Mouse (Mus musculus) kidney, adult 2 months (tissue): Measurements from ENCODE around the gene Nsg2. TPM values are rescaled to one million over a fixed set of nuclear protein-coding genes. Genes with fewer than 3 reads are reported as not detected.

Source experiments
- DNase-seq: peaks from one replicate; pipeline ENCODE4 v3.0.0; 2021
- H3K27ac ChIP-seq: fragments of 200-500 bp; 2 replicates; pipeline ENCODE4 v1.5.1; 2012; ENCODE audit warnings: low read depth, low read length, control low read depth, inconsistent platforms; ENCODE audit not compliant: insufficient read depth
- H3K27me3 ChIP-seq: fragments of 200-500 bp; replicated peaks from 2 replicates; pipeline ENCODE4 v1.6.1; 2012; ENCODE audit warnings: mild to moderate bottlenecking, moderate library complexity, low read length, inconsistent platforms; ENCODE audit not compliant: control insufficient read depth, insufficient read depth
- H3K36me3 ChIP-seq: fragments of 200-500 bp; 2 replicates; pipeline ENCODE4 v1.6.1; 2012; ENCODE audit warnings: mild to moderate bottlenecking, moderate library complexity, low read length, inconsistent platforms; ENCODE audit not compliant: control insufficient read depth, insufficient read depth
- H3K4me1 ChIP-seq: fragments of 200-500 bp; 2 replicates; pipeline ENCODE4 v1.6.1; 2011; ENCODE audit warnings: low read length; ENCODE audit not compliant: control insufficient read depth, insufficient read depth
- H3K4me3 ChIP-seq: fragments of 200-500 bp; 2 replicates; pipeline ENCODE4 v1.5.1; 2011; ENCODE audit warnings: mild to moderate bottlenecking, low read depth, low read length, control low read depth; ENCODE audit not compliant: insufficient read depth
- CTCF ChIP-seq: fragments of 200-500 bp; conservative IDR thresholded peaks from 2 replicates; pipeline ENCODE4 v1.5.1; 2011; ENCODE audit warnings: low read depth, mild to moderate bottlenecking, control low read depth, low read length, moderate library complexity, mixed read lengths; ENCODE audit not compliant: insufficient read depth, insufficient read length
- POLR2A ChIP-seq: fragments of 200-500 bp; IDR thresholded peaks from one replicate; pipeline ENCODE4 v1.6.1; 2011; ENCODE audit warnings: low read depth, low read length, control low read depth
- WGBS: fragments of 180-500 bp; shearing (Covaris S2); methylation state at CpG from one replicate; pipeline ENCODE4 v1.1.7; 2018; 5-methylcytosine and 5-hydroxymethylcytosine counted together
- polyA plus RNA-seq: library from polyadenylated mRNA; depleted of rRNA; stranded (reverse); fragments of >200 nt; gene quantifications from 2 replicates; pipeline ENCODE4 v1.2.3, GENCODE M21; 2012

Gene Nsg2
- polyA plus RNA-seq, 1 experiment: 4.0 TPM

GRCm38 (mm10) chr11:32013014-32013427 lies 12.8 kb downstream of the Nsg2 start:
- no peak for TF ChIP-seq POLR2A
- TF ChIP-seq CTCF: no peak
- H3K4me3 ChIP-seq: no peak overlapping the region
- 60% methylated on average over 4 of the region's 4 CpGs for WGBS
- no peaks in the 10 kb centered on the region for H3K4me1 ChIP-seq
- no peak overlapping the region for H3K27ac ChIP-seq
- DNase-seq: no peak
- H3K36me3 ChIP-seq: no peaks in the 10 kb centered on the region
- H3K27me3 ChIP-seq: no peaks in the 10 kb centered on the region

- no peaks in the 10 kb centered on the region for H3K36me3 ChIP-seq
- 74% methylated on average over 1 of the region's 1 CpGs for WGBS
- TF ChIP-seq CTCF (no peak), POLR2A (no peak)
- DNase-seq: no peak
- no peak overlapping the region for H3K27ac ChIP-seq
- H3K4me3 ChIP-seq: no peak overlapping the region
- no peaks in the 10 kb centered on the region for H3K4me1 ChIP-seq
- H3K27me3 ChIP-seq: no peaks in the 10 kb centered on the region
These were observed 13.3 kb downstream of the Nsg2 start for GRCm38 (mm10) chr11:32013561-32013960.

GRCm38 (mm10) chr11:32018201-32018600 lies 17.9 kb downstream of the Nsg2 start:
- Histone ChIP-seq H3K27ac (no peak overlapping the region), H3K36me3 (no peaks in the 10 kb centered on the region), H3K27me3 (no peaks in the 10 kb centered on the region), H3K4me3 (no peak overlapping the region), H3K4me1 (no peaks in the 10 kb centered on the region)
- no peak for DNase-seq
- 62% methylated on average over 4 of the region's 4 CpGs for WGBS
- no peak for TF ChIP-seq POLR2A
- TF ChIP-seq CTCF: no peak

GRCm38 (mm10) chr11:32020031-32020965 lies 20.0 kb downstream of the Nsg2 start:
- Histone ChIP-seq H3K4me3 (no peak overlapping the region), H3K4me1 (no peaks in the 10 kb centered on the region), H3K27me3 (no peaks in the 10 kb centered on the region), H3K36me3 (no peaks in the 10 kb centered on the region), H3K27ac (no peak overlapping the region)
- no peak for TF ChIP-seq CTCF
- no peak for TF ChIP-seq POLR2A
- DNase-seq: no peak
- WGBS: 52% methylated on average over 8 of the region's 8 CpGs

GRCm38 (mm10) chr11:32026634-32027033 lies 26.4 kb downstream of the Nsg2 start:
- H3K36me3 ChIP-seq: no peaks in the 10 kb centered on the region
- H3K27ac ChIP-seq: no peak overlapping the region
- DNase-seq: no peak
- WGBS: 46% methylated on average over 5 of the region's 5 CpGs
- TF ChIP-seq CTCF (no peak), POLR2A (no peak)
- H3K4me1 ChIP-seq: no peaks in the 10 kb centered on the region
- H3K4me3 ChIP-seq: no peak overlapping the region
- H3K27me3 ChIP-seq: no peaks in the 10 kb centered on the region

GRCm38 (mm10) chr11:32027474-32028342 lies 27.4 kb downstream of the Nsg2 start:
- Histone ChIP-seq H3K36me3 (no peaks in the 10 kb centered on the region), H3K27me3 (no peaks in the 10 kb centered on the region), H3K27ac (no peak overlapping the region), H3K4me3 (no peak overlapping the region), H3K4me1 (no peaks in the 10 kb centered on the region)
- DNase-seq: no peak
- WGBS: 61% methylated on average over 7 of the region's 7 CpGs
- TF ChIP-seq POLR2A (no peak), CTCF (no peak)

DNA sequence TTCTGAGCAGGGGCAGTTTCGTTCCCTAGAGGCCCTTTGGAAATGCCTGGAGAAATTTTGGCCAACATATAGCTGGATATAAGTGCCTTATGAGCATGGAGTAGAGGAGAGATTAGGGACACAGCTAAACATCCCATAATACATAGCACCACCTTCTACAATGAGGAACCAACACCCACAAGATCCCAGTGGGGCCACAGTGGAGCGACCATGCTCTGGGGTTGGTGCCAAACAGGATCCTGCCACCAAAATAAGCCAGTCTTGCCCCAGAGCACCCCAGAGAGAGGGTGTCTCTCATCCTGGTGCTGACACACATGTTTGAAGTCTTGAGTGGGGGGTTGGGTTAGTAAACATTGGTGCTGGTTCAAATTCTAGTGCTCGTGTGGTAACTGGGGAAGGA lies 28.3 kb downstream of the Nsg2 start:
- Histone ChIP-seq H3K36me3 (no peaks in the 10 kb centered on the region), H3K27ac (no peak overlapping the region), H3K4me3 (no peak overlapping the region), H3K4me1 (no peaks in the 10 kb centered on the region), H3K27me3 (no peaks in the 10 kb centered on the region)
- WGBS: 77% methylated on average over 3 of the region's 3 CpGs
- no peak for DNase-seq
- TF ChIP-seq POLR2A: no peak
- TF ChIP-seq CTCF: no peak
